Mouse (Mus musculus): ENCODE results near the gene Trpd52l3.

- TF ChIP-seq EP300 (IDR thresholded peaks at IDR 0.05; ENCODE audit: low read length) (no peak), UBTF (IDR thresholded peaks at IDR 0.05; ENCODE audit: low read depth, low read length) (no peak), USF1 (IDR thresholded peaks at IDR 0.05; ENCODE audit: low read depth, low read length) (no peak), RCOR1 (conservative IDR thresholded peaks at IDR 0.05; ENCODE audit: low read depth, low read length) (no peak), CTCF (conservative IDR thresholded peaks at IDR 0.05 in 1 of 2, IDR thresholded peaks at IDR 0.05 in 1 of 2; ENCODE audit: low read depth in 2 of 2, low read length in 2 of 2) (no peak), USF2 (conservative IDR thresholded peaks at IDR 0.05; ENCODE audit: low read depth, low read length) (no peak), MAFK (IDR thresholded peaks at IDR 0.05; ENCODE audit: insufficient replicate concordance, low read length) (no peak), KAT2A (IDR thresholded peaks at IDR 0.05; ENCODE audit: insufficient replicate concordance, low read length) (no peak), MAZ (IDR thresholded peaks at IDR 0.05; ENCODE audit: low read depth, low read length) (no peak), ZC3H11A (IDR thresholded peaks at IDR 0.05; ENCODE audit: low read depth, low read length) (no peak), POLR2A (IDR thresholded peaks at IDR 0.05; ENCODE audit: low read depth, low read length) (no peak)
Measured at GRCm38 (mm10) chr19:29986464-29987091, 17.0 kb upstream of the Trpd52l3 start.
